Mouse (Mus musculus) lung, embryonic 14.5 days (tissue): ENCODE data around the gene Ifnb1. TPM values are rescaled to one million over a fixed set of nuclear protein-coding genes. Genes with fewer than 3 reads are reported as not detected.
A peak's percentile ranks its signal among the peaks of the same experiment; 100 is the strongest.

Source experiments
- ATAC-seq: fragments of 200-750 bp; cut with Nextera tagmentation; 2 replicates; pipeline ENCODE4 v1.8.0; 2017; ENCODE audit warnings: mild to moderate bottlenecking, moderate TSS enrichment, moderate library complexity; ENCODE audit not compliant: insufficient read depth
- DNase-seq: peaks from one replicate; pipeline ENCODE4 v3.0.0-alpha.2; 2015
- H3K27ac ChIP-seq: fragments of 300-500 bp; sonication (generic); 2 replicates; pipeline ENCODE4 v1.5.1; 2014; ENCODE audit warnings: low read depth, mild to moderate bottlenecking, moderate library complexity
- H3K27me3 ChIP-seq: fragments of 300-500 bp; sonication (generic); 2 replicates; pipeline ENCODE4 v1.6.1; 2014; ENCODE audit warnings: low read length, control low read depth; ENCODE audit not compliant: insufficient read depth
- H3K36me3 ChIP-seq: fragments of 300-500 bp; sonication (generic); 2 replicates; pipeline ENCODE4 v1.6.1; 2014; ENCODE audit warnings: control low read depth; ENCODE audit not compliant: insufficient read depth
- H3K4me1 ChIP-seq: fragments of 300-500 bp; sonication (generic); 2 replicates; pipeline ENCODE4 v1.6.1; 2014; ENCODE audit warnings: antibody characterized with exemption, control low read depth; ENCODE audit not compliant: insufficient read depth
- H3K4me2 ChIP-seq: fragments of 300-500 bp; sonication (generic); 2 replicates; pipeline ENCODE4 v1.6.1; 2014; ENCODE audit warnings: mild to moderate bottlenecking
- H3K4me3 ChIP-seq: fragments of 300-500 bp; sonication (generic); 2 replicates; pipeline ENCODE4 v1.5.1; 2014; ENCODE audit warnings: low read depth, low read length
- H3K9ac ChIP-seq: fragments of 300-500 bp; sonication (generic); 2 replicates; pipeline ENCODE4 v1.6.1; 2014
- H3K9me3 ChIP-seq: fragments of 300-500 bp; sonication (generic); 2 replicates; pipeline ENCODE4 v1.6.1; 2016; ENCODE audit warnings: low read depth, low read length, control low read depth
- CTCF ChIP-seq: IDR thresholded peaks from 2 replicates; pipeline ENCODE4 v1.5.1; 2016; ENCODE audit warnings: antibody characterized with exemption, low read depth
- WGBS: fragments of 180-500 bp; shearing (Covaris S2); extraction: QIAGEN DNeasy Blood & Tissue Kit; methylation state at CpG from one replicate; pipeline ENCODE4 v1.1.7; 2014; 5-methylcytosine and 5-hydroxymethylcytosine counted together
- polyA plus RNA-seq: library from polyadenylated mRNA; unstranded; fragments of >200 nt; fragmentation: Nextera tagmentation; extraction: Ambion mirVana; gene quantifications from 2 replicates; pipeline ENCODE4 v1.2.1, GENCODE M21; 2014

Gene Ifnb1
- polyA plus RNA-seq, 1 experiment from 2014 or later: not detected

- Histone ChIP-seq H3K9me3 (no peaks in the 10 kb centered on the region), H3K4me2 (peak overlapping the region; percentile 2; the same call in 1 of the 2 replicates), H3K36me3 (no peaks in the 10 kb centered on the region), H3K9ac (no peak overlapping the region), H3K27me3 (no peaks in the 10 kb centered on the region), H3K4me3 (no peak overlapping the region), H3K27ac (no peak overlapping the region), H3K4me1 (no peaks in the 10 kb centered on the region; the same call in 1 of the 2 replicates)
- no peak; the same call in 1 of the 2 replicates for ATAC-seq
- no peak for TF ChIP-seq CTCF
- 47% methylated on average over 12 of the region's 12 CpGs for WGBS
- peak; percentile 59 for DNase-seq
Observed at GRCm38 (mm10) chr4:88537328-88537727, 14.8 kb upstream of the Ifnb1 start.

- H3K27ac ChIP-seq: no peak overlapping the region
- ATAC-seq (peak; percentile 65; the same call in 1 of the 2 replicates), DNase-seq (peak; percentile 79)
- no peak overlapping the region for H3K4me2 ChIP-seq
- H3K27me3 ChIP-seq: no peaks in the 10 kb centered on the region
- H3K4me3 ChIP-seq: no peak overlapping the region
- WGBS: 37% methylated on average over 7 of the region's 7 CpGs
- H3K9ac ChIP-seq: no peak overlapping the region
- no peaks in the 10 kb centered on the region for H3K36me3 ChIP-seq
- H3K4me1 ChIP-seq: no peaks in the 10 kb centered on the region; the same call in 1 of the 2 replicates
- TF ChIP-seq CTCF: no peak
- H3K9me3 ChIP-seq: no peaks in the 10 kb centered on the region
Observed at GRCm38 (mm10) chr4:88536640-88537039, 14.1 kb upstream of the Ifnb1 start.

GRCm38 (mm10) chr4:88535742-88536141 is 13.2 kb upstream of the Ifnb1 start:
- no peak for TF ChIP-seq CTCF
- no peaks in the 10 kb centered on the region; the same call in 1 of the 2 replicates for H3K4me1 ChIP-seq
- no peak overlapping the region for H3K4me3 ChIP-seq
- 75% methylated on average over 1 of the region's 1 CpGs for WGBS
- DNase-seq (no peak), ATAC-seq (no peak)
- H3K27me3 ChIP-seq: no peaks in the 10 kb centered on the region
- H3K9ac ChIP-seq: no peak overlapping the region
- no peak overlapping the region for H3K4me2 ChIP-seq
- H3K27ac ChIP-seq: no peak overlapping the region
- no peaks in the 10 kb centered on the region for H3K36me3 ChIP-seq
- H3K9me3 ChIP-seq: no peaks in the 10 kb centered on the region

GRCm38 (mm10) chr4:88534903-88535302 is 12.3 kb upstream of the Ifnb1 start:
- H3K9ac ChIP-seq: no peak overlapping the region
- no peak overlapping the region for H3K4me2 ChIP-seq
- DNase-seq (peak; percentile 30), ATAC-seq (no peak)
- H3K27ac ChIP-seq: no peak overlapping the region
- no peaks in the 10 kb centered on the region for H3K27me3 ChIP-seq
- 77% methylated on average over 1 of the region's 1 CpGs for WGBS
- H3K4me3 ChIP-seq: no peak overlapping the region
- no peaks in the 10 kb centered on the region for H3K9me3 ChIP-seq
- no peaks in the 10 kb centered on the region; the same call in 1 of the 2 replicates for H3K4me1 ChIP-seq
- H3K36me3 ChIP-seq: no peaks in the 10 kb centered on the region
- TF ChIP-seq CTCF: no peak

GRCm38 (mm10) chr4:88533499-88533898 is 10.9 kb upstream of the Ifnb1 start:
- Histone ChIP-seq H3K27me3 (no peaks in the 10 kb centered on the region), H3K9me3 (no peaks in the 10 kb centered on the region), H3K27ac (no peak overlapping the region), H3K4me2 (no peak overlapping the region), H3K4me3 (no peak overlapping the region), H3K4me1 (no peaks in the 10 kb centered on the region; the same call in 1 of the 2 replicates), H3K9ac (no peak overlapping the region), H3K36me3 (no peaks in the 10 kb centered on the region)
- TF ChIP-seq CTCF: no peak
- no peak for ATAC-seq
- WGBS: 92% methylated on average over 2 of the region's 2 CpGs
- no peak for DNase-seq

GRCm38 (mm10) chr4:88530892-88531291 is 8.3 kb upstream of the Ifnb1 start:
- H3K27ac ChIP-seq: no peak overlapping the region
- H3K9me3 ChIP-seq: no peaks in the 10 kb centered on the region
- no peaks in the 10 kb centered on the region for H3K27me3 ChIP-seq
- no peak overlapping the region for H3K4me2 ChIP-seq
- H3K4me1 ChIP-seq: no peaks in the 10 kb centered on the region
- no peak for ATAC-seq
- H3K36me3 ChIP-seq: no peaks in the 10 kb centered on the region
- 52% methylated on average over 2 of the region's 2 CpGs for WGBS
- TF ChIP-seq CTCF: no peak
- H3K4me3 ChIP-seq: no peak overlapping the region
- no peak overlapping the region for H3K9ac ChIP-seq
- no peak for DNase-seq

- Histone ChIP-seq H3K4me2 (no peak overlapping the region), H3K36me3 (no peaks in the 10 kb centered on the region), H3K27me3 (no peaks in the 10 kb centered on the region), H3K4me1 (no peaks in the 10 kb centered on the region), H3K27ac (no peak overlapping the region), H3K9ac (no peak overlapping the region), H3K9me3 (no peaks in the 10 kb centered on the region), H3K4me3 (no peak overlapping the region)
- ATAC-seq (no peak), DNase-seq (no peak)
- TF ChIP-seq CTCF: no peak
- 77% methylated on average over 4 of the region's 4 CpGs for WGBS
Observed at GRCm38 (mm10) chr4:88530271-88530670, 7.7 kb upstream of the Ifnb1 start.
